Mouse (Mus musculus): Measurements from ENCODE around the gene Nat8f2.
"Not testable (repeated sequence)": the region's sequence is repeated elsewhere in the genome, so short reads cannot be mapped to it uniquely, and the experiment has no call there.

Nat8f2 gene

DNA sequence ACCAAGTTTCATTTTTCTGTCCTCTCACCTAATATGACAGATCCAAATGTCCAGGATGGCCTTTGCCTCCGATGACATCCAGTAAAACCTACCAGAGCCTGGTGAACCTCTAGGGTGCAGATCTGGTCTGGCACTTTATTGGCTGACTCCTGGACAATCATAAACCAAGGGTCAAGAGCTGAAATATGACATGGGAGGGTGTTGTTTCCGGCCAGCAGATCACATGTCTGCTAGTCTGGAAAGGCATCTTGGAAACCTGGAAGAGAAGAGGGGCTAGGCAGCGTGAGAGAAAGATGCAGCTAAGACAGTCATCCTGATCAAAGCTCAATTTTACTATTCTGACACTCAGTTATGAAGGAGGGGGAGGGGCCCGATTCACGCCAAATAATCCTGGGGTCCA is at the start of gene Nat8f2:
TSS of gene Nat8f2 (minus strand) at position 153 of the 400 bp plus-strand sequence.
- not testable (repeated sequence) for DNase-seq (ENCODE audit: low spot score in 2 of 2)

DNA sequence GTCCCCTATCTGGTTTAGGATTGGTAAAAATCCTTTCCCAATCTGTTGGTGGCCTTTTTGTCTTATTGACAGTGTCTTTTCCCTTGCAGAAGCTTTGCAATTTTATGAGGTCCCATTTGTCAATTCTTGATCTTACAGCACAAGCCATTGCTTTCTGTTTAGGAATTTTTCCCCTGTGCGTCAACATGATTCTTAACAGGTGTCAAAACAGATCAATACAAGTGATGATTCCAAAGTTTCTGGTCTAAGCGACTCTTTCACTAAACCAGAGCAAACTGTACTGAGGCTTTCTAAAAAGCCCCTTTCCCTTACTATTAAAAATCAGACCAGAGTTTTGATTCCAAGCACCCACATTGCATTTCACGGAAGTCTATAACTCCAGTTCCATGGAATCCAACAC is 49.4 kb upstream of the Nat8f2 start:
- not testable (repeated sequence) for DNase-seq (ENCODE audit: low spot score in 2 of 2)

DNA sequence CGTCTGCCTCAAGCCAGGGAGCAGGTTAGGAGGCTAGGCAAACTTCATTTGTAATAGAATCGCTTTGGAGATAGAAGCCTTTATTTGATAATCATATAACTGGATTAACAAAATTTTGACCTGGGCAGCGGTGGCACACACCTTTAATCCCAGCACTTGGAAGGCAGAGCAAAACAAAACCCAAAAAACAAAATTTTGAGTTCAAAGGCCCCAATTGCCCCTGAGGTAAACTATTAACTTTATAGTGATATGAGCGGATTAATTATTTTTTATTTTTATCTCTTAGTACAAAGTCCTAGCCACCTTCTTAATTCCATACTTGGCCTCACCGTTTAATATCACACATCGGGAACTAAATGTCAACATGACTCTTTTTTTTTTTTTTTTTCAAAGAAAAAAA is 47.6 kb upstream of the Nat8f2 start:
- DNase-seq (ENCODE audit: low spot score in 2 of 2) = no peak

DNA sequence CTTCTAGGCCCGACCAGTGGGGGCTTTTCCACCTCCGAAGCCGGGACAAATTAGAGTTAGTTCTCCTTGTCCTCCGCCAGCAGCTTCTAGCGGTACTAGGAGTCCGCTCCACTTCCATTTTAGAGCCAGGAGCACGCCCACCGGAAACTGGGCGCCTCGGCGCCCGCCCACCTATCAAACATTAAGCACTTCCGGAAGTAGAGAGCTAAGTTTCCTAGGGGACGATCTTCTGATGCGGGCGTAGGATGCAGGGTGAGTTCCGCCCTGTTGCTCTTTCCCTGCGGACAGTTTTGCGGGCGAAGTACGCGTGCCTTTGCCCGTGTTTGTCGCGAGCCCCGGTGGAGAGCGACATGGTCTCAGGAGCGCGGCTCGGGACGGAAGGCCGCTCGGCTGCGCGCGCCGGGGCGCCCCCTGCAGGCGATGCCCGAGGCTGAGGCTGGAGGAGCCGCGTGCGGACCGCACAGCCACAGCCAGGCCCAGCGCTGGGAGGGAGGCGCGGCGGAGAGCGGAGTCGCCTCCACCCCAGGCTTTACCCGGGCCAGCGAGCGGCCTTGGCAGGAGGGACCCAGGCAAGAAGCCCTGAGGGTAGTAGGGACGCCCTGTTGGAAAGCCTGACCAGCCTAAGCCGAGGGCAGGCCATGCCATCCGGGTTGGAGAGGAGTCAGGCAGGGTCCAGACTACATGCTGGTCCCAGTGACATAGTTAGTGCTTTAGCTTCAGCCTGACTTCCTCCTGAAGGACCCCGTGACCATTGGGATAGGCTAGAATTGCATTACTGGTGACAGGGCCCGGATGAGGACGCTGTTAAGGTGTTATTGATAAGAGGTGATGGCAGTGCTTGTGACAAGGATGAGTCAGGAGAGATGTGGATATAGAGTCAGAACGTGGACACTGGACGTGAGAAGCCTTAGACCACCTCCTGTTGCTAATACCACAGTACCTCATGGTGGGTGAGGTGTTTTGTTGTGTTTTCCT is 46.9 kb upstream of the Nat8f2 start, which contains the start of gene Nat8f1:
TSS of gene Nat8f1 (minus strand) at position 149 of the 975 bp plus-strand sequence.
- peak; percentile 83 to 90 for DNase-seq (ENCODE audit: low spot score in 2 of 2)

GRCm38 (mm10) chr6:85915141-85915538 is 46.2 kb upstream of the Nat8f2 start:
- no peak for DNase-seq (ENCODE audit: low spot score in 2 of 2)

DNA sequence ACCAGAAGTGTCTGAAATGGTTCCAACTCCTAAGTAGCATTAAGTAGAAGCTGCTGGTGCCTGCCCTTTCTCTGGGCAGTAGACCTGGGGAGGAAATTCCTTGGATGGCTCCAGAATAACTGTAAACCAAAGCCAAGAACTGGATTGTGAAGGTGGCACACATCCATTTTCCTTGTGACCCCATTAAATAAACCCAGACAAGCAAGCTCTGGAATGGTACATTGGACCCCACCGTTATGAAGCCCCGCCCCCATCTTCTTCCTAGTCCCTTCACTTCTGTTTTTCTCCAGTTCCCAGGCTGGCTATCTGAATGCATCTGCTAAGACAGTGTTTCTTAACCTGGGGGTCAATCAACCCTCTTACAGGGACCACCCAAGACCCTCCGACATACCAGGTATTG is 42.6 kb upstream of the Nat8f2 start, which contains the start of gene Tprkb:
TSS of gene Tprkb (plus strand) at position 279 of the 400 bp plus-strand sequence.
- no peak for DNase-seq (ENCODE audit: low spot score in 2 of 2)

- no peak for DNase-seq (ENCODE audit: low spot score in 2 of 2)
Measured at GRCm38 (mm10) chr6:85909704-85910103, 40.7 kb upstream of the Nat8f2 start.

- DNase-seq (ENCODE audit: low spot score in 2 of 2) = no peak
Measured at GRCm38 (mm10) chr6:85908341-85908740, 39.4 kb upstream of the Nat8f2 start.

- DNase-seq (ENCODE audit: low spot score in 2 of 2) = not testable (repeated sequence)
Measured at GRCm38 (mm10) chr6:85906911-85907351, 38.0 kb upstream of the Nat8f2 start.

GRCm38 (mm10) chr6:85904642-85905061 is 35.7 kb upstream of the Nat8f2 start, which contains the start of gene Nat8f4:
Nat8f4 (minus strand) TSS chr6:85904884.
- peak; percentile 74 to 90 for DNase-seq (ENCODE audit: low spot score in 2 of 2)

DNA sequence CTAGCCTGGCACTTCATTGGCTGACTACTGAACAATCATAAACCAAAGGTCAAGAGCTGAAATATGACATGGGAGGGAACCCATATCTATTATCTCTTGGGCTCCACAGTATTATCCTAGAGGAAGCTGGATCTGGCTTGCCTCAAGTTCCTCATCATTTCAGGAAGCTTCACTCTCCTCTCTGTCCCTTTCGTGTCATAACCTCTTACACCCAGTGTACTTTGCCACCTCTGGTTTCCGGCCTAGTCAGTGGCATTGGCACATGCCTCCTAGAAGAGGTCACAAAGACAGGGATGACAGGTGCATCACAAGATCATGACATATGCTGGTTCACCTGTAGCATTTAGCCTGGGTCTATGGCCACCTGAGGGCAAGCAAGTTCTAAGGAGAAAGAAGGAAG is 33.3 kb upstream of the Nat8f2 start:
- no peak for DNase-seq (ENCODE audit: low spot score in 2 of 2)

GRCm38 (mm10) chr6:85898596-85899475 is 29.9 kb upstream of the Nat8f2 start:
- DNase-seq (ENCODE audit: low spot score in 2 of 2) = not testable (repeated sequence)

DNA sequence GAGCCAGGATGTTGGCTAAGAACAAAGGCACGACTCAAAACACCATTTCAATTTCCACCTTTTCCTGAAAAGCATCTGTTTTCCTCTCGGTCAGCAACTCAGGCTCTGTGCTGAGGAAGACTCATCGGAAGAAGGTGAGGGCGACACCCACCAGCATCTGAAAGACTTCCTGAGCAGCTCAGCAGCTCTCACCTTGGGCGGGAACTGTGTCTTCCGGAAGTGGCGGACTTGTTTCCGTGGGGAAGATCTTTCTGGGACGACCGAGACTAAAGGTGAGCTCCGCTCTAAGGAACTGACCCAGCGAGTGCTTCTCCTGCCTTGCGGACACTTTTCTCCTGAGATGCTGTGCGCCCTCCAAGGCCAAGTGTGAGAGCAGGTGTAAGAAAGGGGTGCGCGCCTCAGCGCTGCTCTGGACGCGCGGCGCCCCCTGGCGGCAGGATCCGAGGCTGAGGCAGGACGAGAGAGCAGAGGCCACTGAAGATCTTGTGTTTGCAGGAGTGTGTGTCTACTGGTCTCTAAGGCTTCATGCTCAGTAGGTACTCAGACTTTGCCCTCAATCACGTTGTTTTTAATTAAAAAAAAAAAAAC is 26.2 kb upstream of the Nat8f2 start:
- DNase-seq (ENCODE audit: low spot score in 2 of 2) = not testable (repeated sequence)

GRCm38 (mm10) chr6:85888961-85889360 is 20.0 kb upstream of the Nat8f2 start:
- DNase-seq (ENCODE audit: low spot score in 2 of 2) = no peak

DNA sequence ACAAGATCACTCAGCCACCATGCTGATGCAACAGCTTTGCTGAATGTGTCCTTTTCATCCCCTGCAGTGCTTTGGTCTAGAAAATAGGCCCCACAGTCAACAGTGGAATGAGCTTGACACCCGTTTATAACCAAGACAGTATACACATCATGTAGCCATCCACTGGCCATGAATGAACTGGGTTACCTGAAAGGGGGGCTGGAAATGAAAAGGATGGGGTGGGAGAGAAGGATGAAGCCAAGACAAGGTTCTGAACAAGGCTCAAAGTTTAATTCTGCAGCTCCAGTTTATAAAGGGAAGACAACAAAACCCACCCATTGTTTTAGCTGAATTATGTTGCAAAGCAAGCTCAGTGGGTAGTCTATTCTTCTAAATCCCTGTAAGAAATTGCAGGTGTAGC is 15.4 kb upstream of the Nat8f2 start:
- DNase-seq (ENCODE audit: low spot score in 2 of 2) = no peak

DNA sequence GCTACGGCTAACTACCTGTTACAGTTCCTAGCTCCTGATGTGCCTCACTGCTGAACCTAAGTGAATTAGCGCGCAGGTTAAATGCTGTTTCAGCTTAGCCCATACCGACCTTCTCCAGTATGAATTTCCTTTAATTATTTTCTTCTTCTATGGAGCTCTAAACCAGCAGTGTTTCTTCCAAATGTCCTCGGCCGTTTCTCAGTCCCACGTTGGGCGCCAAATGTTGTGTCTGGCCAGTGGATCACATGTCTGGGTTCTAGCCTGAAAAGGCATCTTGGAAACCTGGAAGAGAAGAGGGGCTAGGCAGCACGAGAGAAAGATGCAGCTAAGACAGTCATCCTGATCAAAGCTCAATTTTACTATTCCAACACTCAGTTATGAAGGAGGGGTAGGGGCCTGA is 14.3 kb upstream of the Nat8f2 start:
- DNase-seq (ENCODE audit: low spot score in 2 of 2) = not testable (repeated sequence)

DNA sequence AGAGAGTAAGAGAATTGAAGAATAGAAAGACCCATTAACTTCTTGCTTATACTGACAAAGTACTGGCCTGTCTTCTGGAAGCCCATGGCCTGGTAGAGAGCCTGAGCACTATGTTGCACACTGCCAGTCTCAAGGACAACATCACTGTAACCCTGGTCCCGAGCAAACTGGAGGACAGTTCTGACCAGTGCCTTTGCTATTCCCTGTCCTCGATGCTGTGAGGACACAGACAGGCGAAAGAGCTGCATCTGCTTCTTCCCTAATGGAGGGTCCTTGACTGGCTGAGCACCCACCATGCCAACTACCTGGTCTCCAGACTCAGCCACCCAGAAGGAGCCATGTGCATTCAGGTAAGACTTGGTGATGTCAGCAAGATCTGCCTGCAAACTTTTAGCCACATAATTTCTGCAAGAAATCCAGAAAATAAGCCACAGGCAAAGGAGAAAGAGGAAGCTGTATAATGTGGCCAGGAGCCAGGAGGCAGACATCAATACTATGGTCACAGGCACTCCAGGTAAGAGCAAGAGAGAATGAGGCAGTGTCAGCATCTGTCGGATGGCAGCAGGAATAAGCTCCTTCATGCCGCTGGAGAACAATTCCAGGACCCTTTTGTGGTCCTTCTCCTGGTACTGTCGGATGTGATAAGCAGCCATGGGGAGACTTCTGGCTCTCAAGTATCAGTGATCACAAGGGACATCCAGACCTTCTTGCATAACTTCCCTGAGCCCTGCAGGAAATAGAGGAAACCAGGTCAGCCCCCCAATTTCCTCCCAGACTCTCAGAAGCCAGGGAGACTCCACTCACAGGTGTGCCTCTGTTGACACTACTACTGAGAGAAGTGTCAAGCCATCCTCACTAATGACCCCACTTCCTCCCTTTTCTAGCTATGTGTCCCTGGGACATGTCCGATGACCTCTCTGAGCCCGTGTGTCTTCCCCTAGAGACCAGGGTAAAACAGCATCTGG is 950 bp downstream of the Nat8f2 start:
- no peak for DNase-seq (ENCODE audit: low spot score in 2 of 2)

- not testable (repeated sequence) for DNase-seq (ENCODE audit: low spot score in 2 of 2)
Measured at GRCm38 (mm10) chr6:85866995-85867394, 2.0 kb downstream of the Nat8f2 start.

GRCm38 (mm10) chr6:85866166-85866565 is 2.8 kb downstream of the Nat8f2 start:
- not testable (repeated sequence) for DNase-seq (ENCODE audit: low spot score in 2 of 2)

Measured in spleen, postnatal 4 days (tissue).